Mouse (Mus musculus): Measurements from ENCODE around the gene Serpini2. TPM values are rescaled to one million over a fixed set of nuclear protein-coding genes. Genes with fewer than 3 reads are reported as not detected.

Gene Serpini2
- polyA plus RNA-seq (2012), result not detected in 2 replicates

GRCm38 (mm10) chr3:75269978-75270377, at the start of gene Serpini2:
Gene Serpini2, minus strand, starts transcription at chr3:75270078.

Other genes with a start within 250 kb of the Serpini2 start
- gene Zbbx, start 105.0 kb downstream of the Serpini2 start, polyA plus RNA-seq (2012), result not detected in 2 replicates
- gene Wdr49, start 212.1 kb upstream of the Serpini2 start, polyA plus RNA-seq (2012), result not detected in 2 replicates